Mouse (Mus musculus) forebrain, embryonic 15.5 days (tissue): Measurements from ENCODE around the gene Piwil4. TPM values are rescaled to one million over a fixed set of nuclear protein-coding genes. Genes with fewer than 3 reads are reported as not detected.

ENCODE experiments used
- ATAC-seq: fragments of 200-750 bp; cut with Nextera tagmentation; replicated peaks from 2 replicates; pipeline ENCODE4 v1.8.0; 2017; ENCODE audit warnings: mild to moderate bottlenecking, moderate TSS enrichment, moderate library complexity
- H3K27ac ChIP-seq: fragments of 300-500 bp; sonication (generic); replicated peaks from 2 replicates; pipeline ENCODE4 v1.5.1; 2015; ENCODE audit warnings: mild to moderate bottlenecking, inconsistent platforms
- H3K27me3 ChIP-seq: fragments of 300-500 bp; sonication (generic); 2 replicates; pipeline ENCODE4 v1.6.1; 2015; ENCODE audit warnings: inconsistent platforms
- H3K36me3 ChIP-seq: fragments of 300-500 bp; sonication (generic); 2 replicates; pipeline ENCODE4 v1.6.1; 2015; ENCODE audit warnings: mild to moderate bottlenecking, inconsistent platforms
- H3K4me1 ChIP-seq: fragments of 300-500 bp; sonication (generic); 2 replicates; pipeline ENCODE4 v1.6.1; 2015; ENCODE audit warnings: inconsistent platforms
- H3K4me2 ChIP-seq: fragments of 300-500 bp; sonication (generic); replicated peaks from 2 replicates; pipeline ENCODE4 v1.6.1; 2015; ENCODE audit warnings: mild to moderate bottlenecking, inconsistent platforms
- H3K4me3 ChIP-seq: fragments of 300-500 bp; sonication (generic); 2 replicates; pipeline ENCODE4 v1.5.1; 2015; ENCODE audit warnings: mild to moderate bottlenecking, inconsistent platforms
- H3K9ac ChIP-seq: fragments of 300-500 bp; sonication (generic); replicated peaks from 2 replicates; pipeline ENCODE4 v1.6.1; 2015; ENCODE audit warnings: mild to moderate bottlenecking, inconsistent platforms
- H3K9me3 ChIP-seq: fragments of 300-500 bp; sonication (generic); 2 replicates; pipeline ENCODE4 v1.6.1; 2016; ENCODE audit warnings: inconsistent platforms
- WGBS: fragments of 180-500 bp; shearing (Covaris S2); methylation state at CpG from one replicate; pipeline ENCODE4 v1.1.7; 2015; ENCODE audit warnings: mixed read lengths; 5-methylcytosine and 5-hydroxymethylcytosine counted together
- polyA plus RNA-seq: library from polyadenylated mRNA; unstranded; fragments of >200 nt; fragmentation: Nextera tagmentation; extraction: Ambion mirVana; gene quantifications from 2 replicates; pipeline ENCODE4 v1.2.1, GENCODE M21; 2015

Piwil4 gene
- polyA plus RNA-seq, 1 experiment from 2014 or later = 0.18 TPM

GRCm38 (mm10) chr9:14654010-14654409 is 86.5 kb downstream of the Piwil4 start:
- H3K4me3 ChIP-seq = no peak overlapping the region
- ATAC-seq = no peak
- no peaks in the 10 kb centered on the region for H3K9me3 ChIP-seq
- H3K9ac ChIP-seq = no peak overlapping the region
- no peaks in the 10 kb centered on the region for H3K36me3 ChIP-seq
- no peaks in the 10 kb centered on the region for H3K27me3 ChIP-seq
- no peak overlapping the region for H3K4me2 ChIP-seq
- 75% methylated on average over 2 of the region's 2 CpGs for WGBS
- H3K27ac ChIP-seq = no peak overlapping the region
- H3K4me1 ChIP-seq = no peaks in the 10 kb centered on the region

DNA sequence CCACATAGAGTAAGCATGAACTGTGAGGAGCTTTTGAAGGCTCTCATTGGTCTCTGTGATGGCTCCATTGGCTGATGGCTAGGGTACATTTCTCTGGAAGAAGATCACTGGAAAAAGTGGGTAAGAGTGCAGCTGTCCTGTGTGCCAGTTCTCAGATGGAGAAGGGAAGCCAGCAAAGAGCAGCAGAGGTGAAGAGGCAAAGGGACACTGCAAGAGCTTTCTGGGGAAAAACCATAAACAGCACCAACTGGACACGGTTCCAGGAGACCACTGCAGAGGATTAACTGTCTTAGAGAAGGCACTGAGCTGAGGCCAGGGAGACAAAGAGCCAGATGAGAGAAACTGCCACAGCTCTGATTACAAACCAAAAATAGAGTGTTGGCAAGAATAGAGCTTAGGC is 87.8 kb downstream of the Piwil4 start:
- Histone ChIP-seq H3K9ac (no peak overlapping the region), H3K36me3 (no peaks in the 10 kb centered on the region), H3K4me2 (no peak overlapping the region), H3K4me1 (no peaks in the 10 kb centered on the region), H3K27me3 (no peaks in the 10 kb centered on the region), H3K27ac (no peak overlapping the region), H3K9me3 (no peaks in the 10 kb centered on the region), H3K4me3 (no peak overlapping the region)
- 64% methylated on average over 1 of the region's 1 CpGs for WGBS
- ATAC-seq = no peak

GRCm38 (mm10) chr9:14647849-14648248 is 92.7 kb downstream of the Piwil4 start:
- ATAC-seq = no peak
- no peaks in the 10 kb centered on the region for H3K27me3 ChIP-seq
- H3K9me3 ChIP-seq = no peaks in the 10 kb centered on the region
- H3K4me1 ChIP-seq = no peaks in the 10 kb centered on the region; the same call in 1 of the 2 replicates
- H3K36me3 ChIP-seq = no peaks in the 10 kb centered on the region
- 88% methylated on average over 8 of the region's 8 CpGs for WGBS
- H3K9ac ChIP-seq = no peak overlapping the region
- no peak overlapping the region for H3K27ac ChIP-seq
- H3K4me2 ChIP-seq = no peak overlapping the region
- H3K4me3 ChIP-seq = no peak overlapping the region

DNA sequence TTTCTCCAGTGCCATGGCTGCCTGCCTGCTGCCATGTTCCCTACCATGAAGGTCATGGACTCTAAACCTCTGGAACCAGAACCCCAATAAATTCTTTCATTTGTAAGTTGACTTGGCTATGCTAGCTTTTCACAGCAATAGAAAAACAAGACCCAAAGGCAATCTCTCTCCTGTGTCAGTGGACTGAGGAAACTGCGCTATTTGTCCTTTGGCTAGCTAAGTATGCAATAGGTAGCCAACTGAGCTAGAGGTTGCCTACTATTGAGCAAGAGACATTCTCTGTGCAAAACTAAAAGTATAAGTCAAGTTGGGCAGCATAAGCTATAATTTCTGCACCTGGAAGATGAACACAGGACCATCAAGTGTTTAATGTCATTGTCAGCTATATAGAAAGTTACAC is 93.9 kb downstream of the Piwil4 start:
- Histone ChIP-seq H3K27me3 (no peaks in the 10 kb centered on the region), H3K4me3 (no peak overlapping the region), H3K27ac (no peak overlapping the region), H3K9me3 (no peaks in the 10 kb centered on the region), H3K9ac (no peak overlapping the region), H3K36me3 (no peaks in the 10 kb centered on the region), H3K4me2 (no peak overlapping the region), H3K4me1 (no peaks in the 10 kb centered on the region; the same call in 1 of the 2 replicates)
- ATAC-seq = no peak
- 98% methylated on average over 1 of the region's 1 CpGs for WGBS

Other genes with a start within 250 kb of the Piwil4 start
- gene Kdm4d, start 240.3 kb downstream of the Piwil4 start, polyA plus RNA-seq = 0.45 and 0.52 TPM in 2 replicates
- 163 and 170 TPM in 2 replicates for gene Cwc15, start 240.1 kb downstream of the Piwil4 start, polyA plus RNA-seq
- gene Amotl1, start 95.7 kb downstream of the Piwil4 start, polyA plus RNA-seq = 9.4 and 9.6 TPM in 2 replicates
- 0.70 and 0.94 TPM in 2 replicates for gene Fut4, start 11.7 kb upstream of the Piwil4 start, polyA plus RNA-seq
- 2.9 and 4.5 TPM in 2 replicates for gene 1700012B09Rik, start 30.3 kb upstream of the Piwil4 start, polyA plus RNA-seq
- 14.8 and 17.1 TPM in 2 replicates for gene Mre11a, start 43.9 kb upstream of the Piwil4 start, polyA plus RNA-seq
- gene Ankrd49, start 44.1 kb upstream of the Piwil4 start, polyA plus RNA-seq = 43.0 and 47.3 TPM in 2 replicates
- gene Gpr83, start 119.5 kb upstream of the Piwil4 start, polyA plus RNA-seq = 1.1 and 1.3 TPM in 2 replicates
- not detected in 2 replicates for gene Izumo1r, start 163.2 kb upstream of the Piwil4 start, polyA plus RNA-seq